Mouse (Mus musculus) liver (tissue): Measurements from ENCODE around the gene Dennd1b.
A peak's percentile ranks its signal among the peaks of the same experiment; 100 is the strongest.

Source experiments
- DNase-seq: peaks from one replicate; pipeline ENCODE4 v3.0.0-alpha.2; 2020; ENCODE audit warnings: mixed read lengths

Gene Dennd1b

DNA sequence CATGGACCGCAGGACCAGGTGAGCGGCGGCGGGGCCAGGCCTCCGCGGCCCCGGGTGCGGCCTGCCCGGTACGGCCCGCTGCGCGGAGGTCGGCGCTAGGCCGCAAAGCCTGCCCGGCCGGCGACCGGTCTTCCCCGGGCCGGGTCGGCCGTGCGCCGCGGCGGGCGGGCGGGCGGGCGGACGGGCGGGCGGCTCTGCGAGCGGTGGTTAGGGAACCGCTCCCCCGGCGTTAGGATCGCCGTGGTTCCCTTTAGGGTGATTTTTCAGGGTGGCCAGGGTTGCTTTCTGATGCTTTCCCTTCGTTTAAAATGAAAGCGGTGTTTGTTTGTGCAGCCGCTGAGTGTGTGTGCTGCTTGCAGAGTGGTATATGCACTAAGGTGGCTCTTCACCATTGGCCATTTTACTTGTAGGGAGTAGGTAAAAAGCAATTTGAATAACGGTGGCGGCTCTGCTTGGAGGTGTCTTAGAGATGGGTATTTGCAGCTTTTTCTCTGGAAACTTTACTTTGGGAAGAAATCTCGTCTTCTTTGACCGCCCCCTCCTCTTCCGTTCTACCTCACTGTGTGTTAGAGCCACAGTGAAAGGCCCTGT lies 728 bp downstream of the Dennd1b start:
- DNase-seq = peak; percentile 49

DNA sequence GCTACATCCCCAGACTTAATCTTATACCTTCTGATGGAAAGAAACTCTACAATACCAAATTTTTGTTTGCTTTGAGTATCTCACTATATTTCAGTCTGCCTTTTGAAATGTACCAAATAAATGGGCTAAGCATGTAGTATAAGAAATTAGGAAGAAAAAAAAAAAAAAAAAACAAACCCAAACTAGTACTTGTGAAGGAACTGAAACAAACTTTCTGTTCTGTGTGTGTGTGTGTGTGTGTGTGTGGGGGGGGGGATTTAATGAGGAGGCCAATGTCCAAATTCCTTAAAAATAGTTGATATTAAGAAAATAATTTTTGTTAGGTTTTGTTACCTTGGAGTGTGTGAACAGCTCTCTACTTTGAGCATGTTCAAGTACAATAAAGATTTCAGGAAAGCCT lies 1.8 kb downstream of the Dennd1b start:
- no peak for DNase-seq

DNA sequence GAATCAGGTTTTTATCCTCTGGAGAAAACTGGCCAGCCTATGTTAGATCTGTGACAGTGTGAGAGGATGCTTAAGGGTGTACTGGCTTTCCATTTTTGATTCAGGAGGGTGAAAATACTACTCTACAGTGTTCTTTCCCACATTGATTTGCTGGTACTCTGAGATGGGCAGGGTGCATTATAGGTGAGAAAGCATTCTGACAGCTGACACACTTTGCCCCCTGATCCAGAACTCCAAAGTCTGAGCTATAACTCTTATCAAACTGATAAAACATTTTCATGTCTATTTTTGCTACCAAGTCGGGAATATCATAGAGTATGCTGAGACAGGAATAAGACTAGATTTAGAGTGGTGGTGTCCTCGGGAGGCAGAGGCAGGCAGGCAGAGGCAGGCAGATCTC lies 2.3 kb downstream of the Dennd1b start:
- DNase-seq = no peak

DNA sequence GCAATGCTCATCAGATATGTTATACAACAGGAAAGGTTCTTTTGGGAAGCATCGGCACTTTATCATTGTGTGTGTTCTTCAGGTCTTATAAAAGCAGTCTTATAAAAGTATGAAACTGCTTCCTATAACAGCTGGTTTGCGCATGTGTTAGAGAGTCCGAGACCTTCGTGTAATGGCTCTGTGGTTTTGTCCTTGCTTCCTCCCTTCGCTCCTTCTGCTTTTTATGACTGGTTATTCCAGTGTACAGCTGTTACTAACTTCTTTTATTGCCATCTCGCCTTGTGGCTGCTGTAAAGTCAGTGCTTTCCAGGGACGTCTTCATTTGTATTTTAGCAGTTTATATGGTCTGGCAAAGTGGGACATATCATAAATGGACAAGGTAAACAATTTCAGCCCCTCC lies 4.2 kb downstream of the Dennd1b start:
- no peak for DNase-seq

DNA sequence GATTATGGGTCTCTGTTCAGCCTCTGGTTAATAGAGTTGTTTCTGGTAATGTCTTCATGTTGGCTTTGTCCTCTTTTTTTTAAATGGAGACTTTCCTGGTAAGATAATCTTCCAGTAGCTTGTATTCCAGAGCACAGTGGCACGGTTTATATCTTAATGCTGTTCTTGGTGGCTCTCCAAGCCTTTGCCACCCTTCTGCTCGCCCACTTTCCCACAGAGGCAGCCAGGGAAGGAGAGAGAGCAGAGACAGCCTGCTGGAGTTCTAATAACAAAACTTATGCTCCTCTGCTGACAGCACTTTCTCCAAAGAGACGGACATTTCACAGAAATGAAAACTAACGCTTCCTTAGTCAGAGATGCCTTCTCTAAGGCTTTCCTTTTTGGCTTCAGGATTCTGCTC lies 6.8 kb downstream of the Dennd1b start:
- DNase-seq = no peak

DNA sequence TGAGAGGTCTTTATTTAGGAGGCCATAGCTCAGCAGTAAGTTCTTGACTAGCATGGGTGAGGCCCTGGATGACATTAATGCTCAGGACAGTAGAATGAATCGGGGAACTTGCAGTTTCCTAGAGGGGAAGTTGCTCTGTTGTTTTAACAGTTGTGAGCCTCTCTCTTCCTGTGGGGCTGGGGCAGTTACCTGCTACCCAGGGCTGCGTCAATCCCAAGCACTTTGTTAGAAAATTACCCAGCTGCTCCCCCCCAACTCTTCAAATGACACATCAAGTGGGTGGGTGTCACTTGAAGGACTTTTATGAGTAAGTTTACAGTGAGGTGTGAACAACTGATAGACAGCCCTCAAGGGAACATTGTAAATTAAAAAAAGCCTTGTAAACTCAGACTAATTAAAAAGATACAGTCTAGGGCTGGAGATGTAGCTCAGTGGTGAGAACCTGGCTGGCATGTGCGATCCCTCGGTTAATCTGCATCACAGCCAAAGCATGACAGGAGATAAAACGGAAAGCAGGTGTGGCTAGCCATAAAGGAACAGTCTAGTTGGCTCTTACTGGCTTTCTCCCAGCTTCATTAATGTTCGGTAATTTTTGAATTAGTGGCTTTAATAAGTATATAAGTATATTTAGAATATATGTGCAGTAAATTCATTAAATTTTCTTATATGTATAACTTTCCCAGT lies 10.4 kb downstream of the Dennd1b start:
- DNase-seq = no peak

DNA sequence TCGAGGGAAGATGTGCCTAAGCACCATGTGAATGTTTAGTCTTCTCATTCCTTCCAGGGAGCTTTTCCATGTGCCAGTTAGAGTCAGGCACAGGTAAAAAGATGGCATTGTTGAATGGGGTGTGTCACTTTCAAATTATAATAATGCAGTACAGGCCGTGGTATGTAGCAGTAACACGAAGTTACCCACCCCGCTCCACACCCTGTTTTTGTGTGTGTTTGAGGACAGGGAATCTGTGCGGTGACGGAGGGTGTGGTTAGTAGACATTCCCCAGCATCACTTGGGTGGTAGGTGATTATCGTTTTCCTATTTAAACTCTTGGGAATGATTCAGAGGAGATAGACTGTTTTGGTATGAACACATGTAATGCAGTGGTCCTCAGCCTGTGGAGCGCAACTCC lies 11.6 kb downstream of the Dennd1b start:
- DNase-seq = no peak

DNA sequence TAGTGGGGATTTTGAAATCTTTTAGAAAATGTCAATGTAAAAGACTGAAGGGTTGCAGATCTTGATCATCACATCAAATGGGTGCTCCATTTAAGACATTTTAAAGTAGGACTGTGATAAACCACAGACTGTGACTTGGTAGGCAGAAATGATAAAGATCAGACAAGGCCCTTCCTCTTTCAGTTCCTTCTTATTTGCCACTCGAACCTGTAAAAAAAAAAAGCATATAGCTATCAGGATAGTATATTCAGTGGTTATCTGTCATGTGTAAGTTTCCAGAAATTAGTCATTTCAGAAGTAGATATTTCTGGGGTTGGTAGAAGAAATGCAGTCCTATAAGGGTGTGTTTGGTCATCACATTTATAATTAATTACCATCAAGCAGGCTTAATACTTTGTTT lies 12.7 kb downstream of the Dennd1b start:
- no peak for DNase-seq

DNA sequence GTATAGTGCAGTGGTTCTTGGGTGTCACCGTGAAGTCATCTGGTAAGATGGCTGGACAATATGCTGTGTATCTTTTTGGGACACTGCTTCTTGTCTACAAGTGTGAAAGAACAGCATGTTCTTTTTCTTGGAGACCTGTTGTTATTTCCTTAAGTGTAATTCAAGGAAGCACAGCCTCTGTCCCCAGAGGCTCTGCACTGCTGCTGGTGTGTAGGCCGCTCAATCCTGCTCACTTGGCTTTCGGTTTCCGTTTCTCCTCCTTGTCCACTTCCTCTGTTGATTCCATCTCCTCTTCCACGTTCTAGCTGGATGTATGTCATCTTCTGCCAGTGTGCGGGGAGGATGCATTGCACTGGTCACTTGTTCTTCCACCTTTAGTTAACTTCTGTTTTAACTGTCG lies 19.0 kb downstream of the Dennd1b start:
- no peak for DNase-seq

DNA sequence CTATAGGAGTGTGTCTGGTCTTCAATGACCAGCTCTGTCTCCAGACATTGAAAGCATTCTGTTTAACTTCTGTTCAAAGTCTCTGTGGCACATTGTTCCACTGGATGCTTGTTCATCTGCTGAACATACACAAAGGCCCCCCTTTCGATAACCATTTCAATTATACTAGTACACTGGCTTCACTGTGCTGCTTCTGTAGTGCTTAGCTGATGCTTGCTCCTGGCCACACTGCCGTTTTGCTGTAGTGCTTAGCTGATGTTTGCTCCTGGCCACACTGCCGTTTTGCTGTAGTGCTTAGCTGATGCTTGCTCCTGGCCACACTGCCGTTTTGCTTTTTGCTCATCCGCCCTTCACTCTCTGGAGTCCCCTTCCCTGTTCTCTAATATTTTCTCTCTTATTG lies 19.4 kb downstream of the Dennd1b start:
- DNase-seq = no peak

DNA sequence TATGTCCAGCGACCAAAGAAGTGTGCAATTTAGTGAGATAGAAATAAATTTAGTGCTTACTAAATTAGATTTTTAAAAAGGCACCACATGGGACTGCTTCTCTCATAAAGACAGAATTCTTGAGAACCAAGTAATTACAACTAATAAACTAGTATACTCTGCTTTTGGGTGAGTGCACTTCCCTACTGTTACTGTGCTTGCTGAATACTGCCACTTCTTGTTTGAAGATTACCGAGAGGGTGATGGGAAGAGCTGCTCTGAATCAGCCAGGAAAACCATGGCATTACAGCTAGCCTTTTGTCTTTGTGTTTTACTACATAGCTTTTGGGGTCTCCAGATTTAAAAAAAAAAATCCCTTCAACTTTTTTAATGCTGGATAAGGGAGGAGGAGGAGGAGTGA lies 19.8 kb downstream of the Dennd1b start:
- DNase-seq = no peak

DNA sequence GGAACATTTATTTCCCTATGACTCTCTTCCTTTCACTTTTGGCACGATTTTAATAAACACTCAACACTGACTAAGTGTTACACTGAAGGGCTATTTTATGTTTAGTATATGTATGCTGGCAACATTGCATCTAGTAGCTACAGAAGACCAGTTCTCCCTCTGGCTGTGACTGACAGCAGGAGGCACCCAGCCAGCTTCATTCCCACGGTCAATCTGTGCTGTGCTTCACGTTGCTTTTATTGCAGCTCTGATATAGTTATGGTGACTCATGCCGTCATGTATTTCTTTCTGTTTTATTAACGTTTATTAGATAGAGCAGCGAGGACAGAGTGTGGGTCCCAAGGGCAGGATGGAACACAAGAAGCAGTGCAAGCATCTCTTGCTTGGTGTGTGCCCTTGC lies 20.2 kb downstream of the Dennd1b start:
- no peak for DNase-seq

DNA sequence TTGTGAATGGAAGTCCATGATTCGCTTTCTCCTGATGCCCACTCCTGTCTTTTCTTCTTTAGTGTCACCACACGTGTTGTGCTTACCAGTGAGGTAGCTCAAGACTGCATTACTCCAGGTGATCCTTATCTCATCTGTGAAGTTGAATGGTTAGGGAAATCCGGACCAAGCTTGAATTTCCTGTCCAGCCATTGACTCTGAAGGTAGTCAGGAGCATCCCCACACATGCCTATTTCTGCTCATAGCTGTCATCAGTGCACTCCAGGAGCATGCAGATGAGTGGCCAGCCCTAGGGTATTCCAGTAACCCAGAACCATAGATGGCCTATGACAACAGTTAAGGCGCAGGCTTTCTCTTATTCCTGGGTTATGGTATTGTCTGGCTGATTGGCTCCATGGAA lies 20.9 kb downstream of the Dennd1b start:
- DNase-seq = no peak

DNA sequence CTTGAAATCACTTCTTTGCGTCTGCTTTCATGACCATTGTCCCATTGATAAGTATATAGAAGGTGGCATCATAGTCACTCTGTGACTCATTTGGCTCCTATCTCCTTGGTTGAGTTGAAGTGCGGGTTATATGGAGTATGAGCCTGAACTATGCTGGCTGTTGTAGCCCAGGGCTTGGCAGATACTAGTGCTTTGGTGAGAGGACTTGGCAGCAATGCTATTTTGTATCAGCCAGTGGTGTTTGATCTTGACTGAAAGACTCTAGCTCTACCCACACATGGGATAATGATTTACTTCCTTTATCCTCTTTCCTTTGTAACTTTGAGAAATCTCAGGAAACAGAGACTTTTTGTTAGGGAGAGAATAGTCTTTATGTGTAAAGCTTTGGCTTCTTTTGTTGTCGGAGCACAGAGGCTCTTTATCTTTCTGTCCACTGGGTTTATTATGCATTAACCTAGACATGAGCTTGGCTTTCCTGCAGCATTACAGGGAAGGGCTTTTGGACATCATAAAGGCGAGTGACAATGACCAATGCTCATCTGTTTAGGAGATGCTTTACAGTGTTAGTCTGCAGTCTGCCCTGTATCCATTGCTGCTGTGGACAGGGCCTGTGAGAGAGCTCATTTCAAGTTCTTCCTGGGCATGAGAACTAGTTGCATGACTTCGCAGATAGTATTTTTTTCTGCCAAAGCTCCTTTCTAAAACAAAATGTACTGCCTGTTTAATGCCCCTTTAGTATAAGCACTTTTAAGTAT lies 29.3 kb downstream of the Dennd1b start:
- DNase-seq = no peak

DNA sequence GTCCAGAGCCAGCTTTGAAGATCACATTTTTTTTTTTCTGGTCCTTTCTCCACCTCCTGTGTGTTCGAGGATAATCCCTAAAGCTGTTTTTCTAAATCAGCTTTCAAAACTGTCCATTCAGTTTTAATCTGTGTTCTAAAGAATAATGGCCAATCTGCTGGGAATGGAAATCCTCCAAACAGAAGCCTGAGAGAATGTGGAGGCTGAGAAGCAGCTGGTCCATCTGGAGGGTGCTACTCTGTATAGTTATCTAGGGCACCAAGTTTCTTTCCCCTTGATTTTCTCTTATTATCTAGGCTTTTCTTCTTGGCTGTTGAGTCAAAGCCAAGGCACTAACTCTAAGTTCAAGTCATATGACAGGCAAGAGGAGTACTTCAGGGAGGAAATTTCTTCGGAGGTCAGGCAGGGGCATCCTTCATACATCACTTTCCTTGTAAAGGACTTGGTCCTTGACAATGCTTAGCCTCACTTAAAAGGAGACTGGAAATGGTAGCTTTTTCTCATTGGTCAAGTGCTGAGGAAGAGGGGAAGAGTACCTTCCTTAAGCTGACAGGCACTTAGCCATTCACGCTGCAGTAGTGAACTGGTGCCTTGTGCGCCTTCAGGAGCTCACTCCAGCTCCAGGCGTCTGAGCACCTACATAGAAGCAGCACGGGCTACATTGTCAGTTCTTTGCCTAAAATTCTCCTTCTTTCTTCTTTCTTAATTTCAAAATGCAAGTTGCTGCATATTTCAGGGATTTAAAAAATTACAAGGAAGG lies 32.6 kb downstream of the Dennd1b start:
- DNase-seq = no peak

DNA sequence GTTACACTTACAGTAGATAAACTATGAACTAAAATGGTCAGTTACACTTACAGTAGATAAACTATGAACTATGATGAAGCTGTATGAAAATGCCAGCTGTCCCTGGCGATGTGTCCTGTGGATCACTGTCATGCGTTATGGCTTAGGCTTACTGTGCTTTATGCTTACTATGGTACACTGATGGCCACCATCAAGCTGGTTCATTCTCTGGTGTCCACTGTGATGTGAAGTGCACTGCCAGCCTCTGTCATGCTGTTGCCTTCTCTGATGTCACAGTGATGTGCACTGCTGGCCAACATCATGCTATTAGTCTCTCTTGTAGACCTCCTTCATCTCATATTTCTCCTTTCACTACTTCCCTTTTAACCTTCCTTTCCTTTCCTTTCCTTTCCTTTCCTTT lies 33.4 kb downstream of the Dennd1b start:
- DNase-seq = no peak

DNA sequence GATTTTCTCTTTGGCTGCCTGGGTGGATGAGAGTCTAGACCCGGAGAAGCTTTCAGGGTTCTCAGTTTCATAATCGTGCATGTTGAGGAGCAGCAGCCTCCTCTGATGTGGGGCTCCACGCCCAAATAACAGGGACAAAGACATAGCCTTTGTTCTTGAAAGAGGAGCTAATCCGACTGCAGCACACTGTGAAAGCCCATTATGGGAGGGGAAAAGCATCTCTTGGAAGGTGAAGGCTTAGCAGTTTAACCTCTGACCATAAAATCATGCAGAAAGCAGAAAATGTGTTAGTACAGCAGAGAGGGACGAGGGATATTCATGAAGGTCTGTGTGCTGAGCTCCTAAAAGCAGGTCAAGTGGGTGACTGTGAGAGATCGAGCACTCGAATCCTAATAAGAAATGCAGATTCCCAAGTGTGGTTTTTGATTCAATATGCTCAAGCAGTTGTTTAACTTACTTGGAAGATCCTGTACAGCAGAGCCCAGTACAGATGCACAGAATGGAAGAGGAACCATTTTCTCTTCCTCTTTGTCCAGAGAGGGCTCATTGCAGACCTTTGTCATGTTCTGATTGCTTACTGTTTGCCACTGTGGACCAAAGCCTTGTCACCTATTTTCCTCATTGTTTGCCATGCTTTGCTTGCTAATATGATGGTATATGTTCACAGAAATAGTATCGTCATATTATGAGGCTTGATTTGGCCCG lies 37.6 kb downstream of the Dennd1b start:
- no peak for DNase-seq

DNA sequence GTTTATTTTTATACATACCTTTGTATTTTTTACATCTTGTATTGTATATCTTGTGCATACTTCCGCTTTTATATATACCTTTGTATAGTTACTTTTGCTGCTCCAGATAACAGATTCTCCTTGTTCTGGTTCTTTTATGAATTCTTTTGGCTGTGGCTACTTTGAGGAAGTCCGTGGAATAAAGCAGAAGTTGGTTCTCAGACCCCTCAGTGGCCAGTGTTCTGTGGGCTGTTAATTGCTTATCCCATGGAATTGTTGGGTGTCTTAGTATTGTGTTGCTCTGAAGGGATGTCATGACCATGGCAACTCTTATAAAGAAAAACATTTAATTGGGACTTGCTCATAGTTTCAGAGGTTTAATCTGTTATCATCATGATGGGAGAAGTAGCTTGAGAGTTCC lies 40.3 kb downstream of the Dennd1b start:
- DNase-seq = no peak

DNA sequence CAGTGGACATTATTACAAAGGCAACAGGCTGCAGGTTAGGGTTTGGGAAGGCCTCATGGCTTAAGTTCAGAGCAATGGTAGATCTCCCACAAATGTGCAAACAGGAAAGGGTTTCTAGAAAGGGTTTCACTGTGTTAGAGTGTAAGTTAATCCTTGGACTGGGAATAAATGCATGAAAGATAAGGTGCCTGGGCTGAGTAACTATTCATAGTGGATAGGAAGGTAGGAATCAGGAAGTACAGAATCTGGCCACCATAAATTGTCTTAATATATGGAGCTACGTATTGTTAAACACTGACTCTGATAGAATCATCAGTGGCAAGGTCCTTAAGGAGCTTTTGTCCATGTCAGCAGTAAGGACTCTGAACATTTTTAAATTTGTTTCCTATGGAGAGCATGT lies 42.8 kb downstream of the Dennd1b start:
- DNase-seq = no peak

DNA sequence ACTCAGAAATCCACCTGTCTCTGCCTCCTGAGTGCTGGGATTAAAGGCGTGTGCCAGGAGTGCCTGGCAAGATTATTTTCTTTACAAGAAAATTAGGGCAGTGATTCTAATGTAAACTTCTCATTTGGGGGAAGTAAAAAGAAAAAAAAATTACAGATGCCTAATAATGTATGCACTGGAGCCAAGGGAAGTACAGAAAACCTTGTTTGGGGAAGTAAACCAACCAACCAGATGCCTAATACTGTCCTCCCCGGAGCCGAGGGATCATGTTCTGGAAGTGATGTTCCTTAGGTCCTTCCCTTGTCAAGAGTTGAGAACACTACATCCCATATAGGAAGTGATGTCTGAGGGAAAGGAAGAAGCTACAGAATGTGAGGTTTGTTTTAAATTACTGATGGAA lies 44.2 kb downstream of the Dennd1b start:
- no peak for DNase-seq

DNA sequence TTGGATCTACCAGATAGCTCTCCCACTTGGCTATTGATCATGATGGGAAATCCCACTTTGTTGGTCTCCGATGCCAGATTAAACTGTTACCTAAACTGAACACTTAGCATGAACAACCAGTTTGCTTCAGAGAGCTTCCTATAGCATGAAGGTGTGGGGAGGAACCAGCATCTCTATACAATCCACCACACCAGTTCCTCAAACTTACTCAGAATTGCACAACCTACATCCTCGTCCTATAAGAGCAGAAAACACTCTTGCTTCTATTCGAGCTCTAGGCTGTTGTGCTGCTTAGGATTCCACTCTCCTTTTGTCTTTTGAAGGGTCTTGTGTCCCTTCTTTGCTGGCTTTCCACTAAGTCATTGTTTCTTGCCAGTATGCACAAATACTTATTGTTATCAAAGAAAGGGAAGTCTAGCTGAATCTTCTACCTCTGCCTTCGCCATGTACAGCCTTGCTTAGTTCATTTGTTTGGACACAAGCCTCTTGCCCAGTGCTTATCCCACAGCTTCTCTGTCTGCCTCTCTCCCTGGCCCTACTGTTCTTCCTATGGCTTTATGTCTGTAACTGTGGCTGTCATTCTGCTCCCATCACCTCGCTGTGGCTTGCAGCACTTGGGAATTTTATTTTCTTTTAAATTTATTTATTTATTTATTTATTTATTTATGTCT lies 52.0 kb downstream of the Dennd1b start:
- no peak for DNase-seq

DNA sequence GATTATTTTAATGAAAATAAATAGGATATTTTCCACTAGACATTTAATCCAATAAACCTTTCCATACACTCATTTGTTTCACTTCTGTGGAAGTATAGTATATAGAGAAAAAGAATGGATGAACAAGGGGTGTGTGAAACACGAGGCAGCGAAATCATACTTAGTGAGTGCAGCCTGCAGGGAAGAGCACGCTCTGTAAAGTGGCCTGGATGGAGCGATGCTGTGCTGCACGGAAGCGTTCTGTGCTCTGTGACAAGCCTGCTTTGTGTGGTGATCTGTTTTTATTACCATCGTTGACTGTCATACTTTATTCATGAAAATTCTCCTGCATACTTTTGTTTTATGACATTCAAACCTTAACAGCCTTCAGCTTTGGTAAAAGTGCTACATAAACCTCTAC lies 58.1 kb downstream of the Dennd1b start:
- no peak for DNase-seq
